Mouse (Mus musculus) spleen, adult 2 months (tissue): ENCODE measurements around the gene Ostn.
"Not testable (repeated sequence)": the region's sequence is repeated elsewhere in the genome, so short reads cannot be mapped to it uniquely, and the experiment has no call there.

Source experiments
- CTCF ChIP-seq: fragments of 200-500 bp; IDR thresholded peaks from 2 replicates; pipeline ENCODE4 v1.5.1; 2011; ENCODE audit warnings: mild to moderate bottlenecking, inconsistent platforms; ENCODE audit not compliant: insufficient read depth, insufficient read length, insufficient replicate concordance; ENCODE audit errors: extremely low read depth
- POLR2A ChIP-seq: fragments of 200-500 bp; IDR thresholded peaks from 2 replicates; pipeline ENCODE4 v1.6.1; 2011; ENCODE audit warnings: low read depth, low read length, inconsistent platforms

DNA sequence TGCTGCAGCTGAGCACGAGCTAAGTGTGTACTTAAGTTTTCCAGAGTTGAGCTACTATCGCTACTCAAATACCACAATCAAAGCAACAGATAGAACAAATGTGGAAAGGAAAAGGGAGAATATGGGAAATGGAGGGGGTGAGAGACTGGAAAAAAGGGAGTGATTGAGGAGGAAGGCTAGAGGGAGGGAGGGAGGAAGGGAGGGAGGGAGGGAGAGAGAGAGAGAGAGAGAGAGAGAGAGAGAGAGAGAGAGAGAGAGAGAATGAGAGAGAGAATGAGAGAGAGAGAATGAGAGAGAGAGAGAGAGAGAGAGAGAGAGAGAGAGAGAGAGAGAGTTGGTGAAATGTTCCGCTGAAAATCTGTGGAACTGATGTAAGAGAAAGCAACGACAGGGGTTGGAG lies at the start of gene Ostn:
- not testable (repeated sequence) for TF ChIP-seq CTCF, POLR2A
